Mouse (Mus musculus): Measurements from ENCODE around the gene Gm10563. TPM values are rescaled to one million over a fixed set of nuclear protein-coding genes. Genes with fewer than 3 reads are reported as not detected.
"Not testable (repeated sequence)": the region's sequence is repeated elsewhere in the genome, so short reads cannot be mapped to it uniquely, and the experiment has no call there.

Gene Gm10563
- polyA plus RNA-seq, 1 experiment: not detected

DNA sequence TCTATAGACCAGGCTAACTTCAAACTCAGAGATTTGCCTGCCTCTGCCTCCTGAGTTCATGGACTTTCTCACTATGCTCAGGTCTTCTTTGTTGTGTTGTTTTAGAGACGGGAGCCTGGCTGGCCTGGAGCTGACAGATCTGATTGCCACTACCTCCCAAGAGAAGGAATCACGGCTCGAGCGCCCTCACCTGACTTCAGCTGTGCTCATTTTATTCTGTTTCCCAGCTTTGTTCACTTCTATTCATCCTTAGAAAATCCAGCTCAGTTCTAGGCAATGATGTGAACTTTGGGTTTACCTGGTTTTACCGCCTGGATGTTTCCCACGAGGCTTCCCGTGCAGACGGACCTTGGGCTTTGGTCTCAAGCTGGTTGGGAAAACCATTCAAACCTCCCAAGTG, 69.7 kb downstream of the Gm10563 start:
- H3K36me3 ChIP-seq (ENCODE audit: control insufficient read depth, insufficient read depth): peaks cover 16% of the 10 kb centered on the region
- H3K27me3 ChIP-seq (ENCODE audit: control insufficient read depth, insufficient read depth, insufficient read length): no peaks in the 10 kb centered on the region
- peaks cover 57% of the 10 kb centered on the region for H3K79me2 ChIP-seq (ENCODE audit: control insufficient read depth, insufficient read depth)
- TF ChIP-seq POLR2A (IDR thresholded peaks at IDR 0.05; ENCODE audit: insufficient read length, low read depth): no peak
- no peak for TF ChIP-seq MYOG (IDR thresholded peaks at IDR 0.05; ENCODE audit: control insufficient read depth in 1 of 3, insufficient read depth in 1 of 3, insufficient read length in 2 of 3, low read depth in 2 of 3)
- TF ChIP-seq MAX (IDR thresholded peaks at IDR 0.05; ENCODE audit: low read depth): no peak
- no peak for TF ChIP-seq MYOD1 (IDR thresholded peaks at IDR 0.05; ENCODE audit: control insufficient read depth in 1 of 3, insufficient read length in 2 of 3, low read depth in 2 of 3)
- no peak for TF ChIP-seq POLR2AphosphoS2 (IDR thresholded peaks at IDR 0.05; ENCODE audit: insufficient read length, low read depth)
- TF ChIP-seq CEBPB (IDR thresholded peaks at IDR 0.05; ENCODE audit: insufficient read depth, poor library complexity, severe bottlenecking): no peak
- no peak for TF ChIP-seq E2F4 (IDR thresholded peaks at IDR 0.05; ENCODE audit: insufficient read depth)
- TF ChIP-seq REST (IDR thresholded peaks at IDR 0.05; ENCODE audit: insufficient read depth, insufficient read length): no peak
- no peak for TF ChIP-seq USF1 (IDR thresholded peaks at IDR 0.05; ENCODE audit: low read depth)
- TF ChIP-seq TCF12 (IDR thresholded peaks at IDR 0.05; ENCODE audit: insufficient read depth, poor library complexity, severe bottlenecking): no peak
- TF ChIP-seq TCF3 (IDR thresholded peaks at IDR 0.05; ENCODE audit: insufficient read length, low read depth): no peak
- no peak for TF ChIP-seq SRF (IDR thresholded peaks at IDR 0.05; ENCODE audit: control insufficient read depth, insufficient read length, low read depth)
- H3K4me3 ChIP-seq: no peak overlapping the region
- H3ac ChIP-seq (ENCODE audit: control insufficient read depth, insufficient read length): no peak overlapping the region
- no peak overlapping the region for H3K4me2 ChIP-seq (ENCODE audit: low read depth)

DNA sequence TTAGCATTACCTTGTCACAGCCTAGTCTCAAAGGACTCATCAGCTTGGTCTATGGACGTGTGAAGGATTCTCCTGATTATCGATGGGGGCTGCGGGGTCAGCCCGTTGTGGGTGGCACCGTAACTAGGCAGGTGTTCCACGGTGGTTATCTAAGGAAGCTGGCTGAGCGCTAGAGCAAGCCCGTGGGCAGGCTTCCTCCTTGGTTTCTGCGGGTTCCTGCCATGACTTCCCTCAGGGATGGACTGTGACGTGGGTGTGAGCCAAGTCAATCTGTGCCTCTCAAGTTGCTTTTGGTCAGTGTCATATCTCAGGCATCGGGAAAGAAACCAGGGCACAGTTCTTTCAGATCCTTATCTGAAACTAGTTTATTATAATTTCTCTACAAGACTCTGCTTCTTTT, 70.3 kb downstream of the Gm10563 start:
- peak overlapping the region; percentile 32 for H3K4me2 ChIP-seq (ENCODE audit: low read depth)
- no peak overlapping the region for H3ac ChIP-seq (ENCODE audit: control insufficient read depth, insufficient read length)
- H3K27me3 ChIP-seq (ENCODE audit: control insufficient read depth, insufficient read depth, insufficient read length): no peaks in the 10 kb centered on the region
- H3K79me2 ChIP-seq (ENCODE audit: control insufficient read depth, insufficient read depth): peaks cover 63% of the 10 kb centered on the region
- H3K36me3 ChIP-seq (ENCODE audit: control insufficient read depth, insufficient read depth): peaks cover 16% of the 10 kb centered on the region
- no peak overlapping the region for H3K4me3 ChIP-seq
- TF ChIP-seq SRF (IDR thresholded peaks at IDR 0.05; ENCODE audit: control insufficient read depth, insufficient read length, low read depth): no peak
- no peak for TF ChIP-seq MAX (IDR thresholded peaks at IDR 0.05; ENCODE audit: low read depth)
- TF ChIP-seq TCF12 (IDR thresholded peaks at IDR 0.05; ENCODE audit: insufficient read depth, poor library complexity, severe bottlenecking): no peak
- peak in 1 of 3 experiments; percentile 59 for TF ChIP-seq MYOD1 (IDR thresholded peaks at IDR 0.05; ENCODE audit: control insufficient read depth in 1 of 3, insufficient read length in 2 of 3, low read depth in 2 of 3)
- TF ChIP-seq MYOG (IDR thresholded peaks at IDR 0.05; ENCODE audit: control insufficient read depth in 1 of 3, insufficient read depth in 1 of 3, insufficient read length in 2 of 3, low read depth in 2 of 3): peak in 1 of 3 experiments; percentile 39
- TF ChIP-seq USF1 (IDR thresholded peaks at IDR 0.05; ENCODE audit: low read depth): no peak
- no peak for TF ChIP-seq E2F4 (IDR thresholded peaks at IDR 0.05; ENCODE audit: insufficient read depth)

DNA sequence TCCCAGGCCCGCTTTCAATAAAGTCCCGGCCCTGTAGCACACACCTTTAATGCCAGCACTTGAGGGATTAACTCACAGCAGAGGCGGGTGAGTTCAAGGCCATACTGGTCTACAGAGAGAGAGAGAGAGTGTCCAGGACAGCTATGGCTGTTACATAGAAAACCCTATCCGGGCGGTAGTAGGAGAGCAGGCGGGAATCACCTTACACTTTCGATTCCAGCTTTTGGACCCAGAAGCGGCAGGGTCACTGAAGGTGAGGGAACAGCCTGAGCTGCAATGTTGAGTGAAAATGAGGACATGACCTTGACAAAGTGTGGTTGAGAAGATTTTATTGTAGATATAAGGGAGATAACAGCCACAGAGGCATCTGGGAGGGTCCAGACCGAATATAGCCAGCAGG, 71.3 kb downstream of the Gm10563 start:
- Histone ChIP-seq H3K79me2 (ENCODE audit: control insufficient read depth, insufficient read depth) (peaks cover 74% of the 10 kb centered on the region), H3K27me3 (ENCODE audit: control insufficient read depth, insufficient read depth, insufficient read length) (no peaks in the 10 kb centered on the region), H3ac (ENCODE audit: control insufficient read depth, insufficient read length) (no peak overlapping the region), H3K36me3 (ENCODE audit: control insufficient read depth, insufficient read depth) (peaks cover 12% of the 10 kb centered on the region), H3K4me3 (no peak overlapping the region), H3K4me2 (ENCODE audit: low read depth) (no peak overlapping the region)
- TF ChIP-seq TCF3 (IDR thresholded peaks at IDR 0.05; ENCODE audit: insufficient read length, low read depth) (no peak), E2F4 (IDR thresholded peaks at IDR 0.05; ENCODE audit: insufficient read depth) (no peak)

DNA sequence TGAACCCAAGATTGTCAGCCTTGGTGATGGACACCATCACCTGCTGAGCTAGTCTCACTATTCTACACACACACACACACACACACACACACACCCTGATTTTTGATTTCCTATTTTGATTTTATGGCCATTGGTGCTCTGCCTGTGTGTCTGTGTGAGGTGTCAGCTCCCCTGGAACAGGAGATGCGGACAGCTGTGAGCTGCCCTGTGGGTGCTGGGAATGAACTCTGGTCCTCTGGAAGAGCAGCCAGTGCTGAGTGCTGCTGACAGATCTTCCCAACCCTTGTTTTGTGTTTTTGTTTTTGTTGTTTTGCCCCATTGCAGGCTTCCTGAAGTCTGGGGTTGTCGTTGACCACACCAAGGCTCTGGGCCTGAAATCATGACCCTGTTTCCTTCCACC, 72.1 kb downstream of the Gm10563 start:
- Histone ChIP-seq H3ac (ENCODE audit: control insufficient read depth, insufficient read length) (no peak overlapping the region), H3K4me2 (ENCODE audit: low read depth) (no peak overlapping the region), H3K4me3 (no peak overlapping the region), H3K27me3 (ENCODE audit: control insufficient read depth, insufficient read depth, insufficient read length) (no peaks in the 10 kb centered on the region), H3K36me3 (ENCODE audit: control insufficient read depth, insufficient read depth) (peaks cover 12% of the 10 kb centered on the region), H3K79me2 (ENCODE audit: control insufficient read depth, insufficient read depth) (peaks cover 81% of the 10 kb centered on the region)
- TF ChIP-seq TCF12 (IDR thresholded peaks at IDR 0.05; ENCODE audit: insufficient read depth, poor library complexity, severe bottlenecking): no peak
- peak in 1 of 3 experiments; percentile 69 for TF ChIP-seq MYOD1 (IDR thresholded peaks at IDR 0.05; ENCODE audit: control insufficient read depth in 1 of 3, insufficient read length in 2 of 3, low read depth in 2 of 3)
- no peak for TF ChIP-seq REST (IDR thresholded peaks at IDR 0.05; ENCODE audit: insufficient read depth, insufficient read length)
- no peak for TF ChIP-seq POLR2A (IDR thresholded peaks at IDR 0.05; ENCODE audit: insufficient read length, low read depth)
- TF ChIP-seq MYOG (IDR thresholded peaks at IDR 0.05; ENCODE audit: control insufficient read depth in 1 of 3, insufficient read depth in 1 of 3, insufficient read length in 2 of 3, low read depth in 2 of 3): peak in 2 of 3 experiments; percentile 18 to 51
- no peak for TF ChIP-seq MAX (IDR thresholded peaks at IDR 0.05; ENCODE audit: low read depth)
- TF ChIP-seq USF1 (IDR thresholded peaks at IDR 0.05; ENCODE audit: low read depth): no peak
- TF ChIP-seq SRF (IDR thresholded peaks at IDR 0.05; ENCODE audit: control insufficient read depth, insufficient read length, low read depth): no peak
- no peak for TF ChIP-seq TCF3 (IDR thresholded peaks at IDR 0.05; ENCODE audit: insufficient read length, low read depth)
- TF ChIP-seq POLR2AphosphoS2 (IDR thresholded peaks at IDR 0.05; ENCODE audit: insufficient read length, low read depth): no peak
- no peak for TF ChIP-seq CEBPB (IDR thresholded peaks at IDR 0.05; ENCODE audit: insufficient read depth, poor library complexity, severe bottlenecking)
- TF ChIP-seq E2F4 (IDR thresholded peaks at IDR 0.05; ENCODE audit: insufficient read depth): no peak

DNA sequence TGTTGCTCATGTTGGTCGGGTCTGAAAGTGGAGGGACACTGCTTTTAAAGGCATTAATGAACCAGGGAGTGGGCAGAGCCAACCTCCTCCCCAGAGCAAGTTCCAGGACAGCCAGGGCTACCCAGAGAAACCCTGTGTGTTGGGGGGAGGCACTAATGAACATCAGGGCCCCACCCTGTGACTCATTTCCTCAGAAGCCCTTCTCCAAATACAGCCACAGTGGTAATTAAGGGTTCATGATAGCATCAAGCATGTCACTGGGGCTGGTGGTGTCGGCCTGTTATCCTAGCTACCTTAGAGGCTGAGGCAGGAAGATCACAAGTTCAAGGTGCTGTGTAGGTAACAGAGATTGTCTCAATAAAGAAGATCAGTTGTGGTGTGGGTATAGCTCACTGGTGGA, 73.8 kb downstream of the Gm10563 start:
- peaks cover 4% of the 10 kb centered on the region for H3K36me3 ChIP-seq (ENCODE audit: control insufficient read depth, insufficient read depth)
- peak overlapping the region; percentile 64 for H3K4me2 ChIP-seq (ENCODE audit: low read depth)
- no peak overlapping the region for H3K4me3 ChIP-seq
- H3K27me3 ChIP-seq (ENCODE audit: control insufficient read depth, insufficient read depth, insufficient read length): no peaks in the 10 kb centered on the region
- no peak for TF ChIP-seq TCF12 (IDR thresholded peaks at IDR 0.05; ENCODE audit: insufficient read depth, poor library complexity, severe bottlenecking)
- no peak for TF ChIP-seq MYOG (IDR thresholded peaks at IDR 0.05; ENCODE audit: control insufficient read depth in 1 of 3, insufficient read depth in 1 of 3, insufficient read length in 2 of 3, low read depth in 2 of 3)
- TF ChIP-seq MAX (IDR thresholded peaks at IDR 0.05; ENCODE audit: low read depth): no peak
- no peak for TF ChIP-seq POLR2A (IDR thresholded peaks at IDR 0.05; ENCODE audit: insufficient read length, low read depth)
- TF ChIP-seq CEBPB (IDR thresholded peaks at IDR 0.05; ENCODE audit: insufficient read depth, poor library complexity, severe bottlenecking): no peak
- no peak for TF ChIP-seq TCF3 (IDR thresholded peaks at IDR 0.05; ENCODE audit: insufficient read length, low read depth)
- TF ChIP-seq E2F4 (IDR thresholded peaks at IDR 0.05; ENCODE audit: insufficient read depth): no peak
- no peak for TF ChIP-seq SRF (IDR thresholded peaks at IDR 0.05; ENCODE audit: control insufficient read depth, insufficient read length, low read depth)
- no peak for TF ChIP-seq POLR2AphosphoS2 (IDR thresholded peaks at IDR 0.05; ENCODE audit: insufficient read length, low read depth)
- no peak for TF ChIP-seq MYOD1 (IDR thresholded peaks at IDR 0.05; ENCODE audit: control insufficient read depth in 1 of 3, insufficient read length in 2 of 3, low read depth in 2 of 3)
- TF ChIP-seq USF1 (IDR thresholded peaks at IDR 0.05; ENCODE audit: low read depth): no peak
- no peak for TF ChIP-seq REST (IDR thresholded peaks at IDR 0.05; ENCODE audit: insufficient read depth, insufficient read length)
- no peak overlapping the region for H3ac ChIP-seq (ENCODE audit: control insufficient read depth, insufficient read length)
- peaks cover 95% of the 10 kb centered on the region for H3K79me2 ChIP-seq (ENCODE audit: control insufficient read depth, insufficient read depth)

DNA sequence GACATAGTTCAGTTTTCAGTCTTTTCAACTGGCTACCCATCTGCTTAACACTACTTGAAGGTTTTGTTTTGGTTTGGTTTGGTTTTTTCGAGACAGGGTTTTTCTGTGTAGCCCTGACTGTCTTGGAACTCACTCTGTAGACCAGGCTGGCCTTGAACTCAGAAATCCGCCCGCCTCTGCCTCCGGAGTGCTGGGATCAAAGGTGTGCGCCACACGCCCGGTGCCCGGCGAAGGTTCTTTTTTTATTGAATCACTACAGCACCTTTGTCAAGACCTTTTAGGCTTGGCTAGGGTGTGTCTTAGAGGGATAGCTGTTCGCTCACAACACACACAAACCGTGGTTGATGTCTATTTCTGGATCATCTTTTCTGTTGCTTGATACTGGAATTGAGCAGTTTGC, 74.9 kb downstream of the Gm10563 start:
- H3K79me2 ChIP-seq (ENCODE audit: control insufficient read depth, insufficient read depth): peaks cover 97% of the 10 kb centered on the region
- not testable (repeated sequence) for H3ac ChIP-seq (ENCODE audit: control insufficient read depth, insufficient read length); H3K36me3 ChIP-seq (ENCODE audit: control insufficient read depth, insufficient read depth); H3K27me3 ChIP-seq (ENCODE audit: control insufficient read depth, insufficient read depth, insufficient read length); H3K4me3 ChIP-seq
- peak overlapping the region; percentile 64 for H3K4me2 ChIP-seq (ENCODE audit: low read depth)
